Mouse (Mus musculus) thymus, adult 18-20 months (tissue): ENCODE data around the gene Phf23.
A peak's percentile ranks its signal among the peaks of the same experiment; 100 is the strongest.
"Not testable (repeated sequence)": the region's sequence is repeated elsewhere in the genome, so short reads cannot be mapped to it uniquely, and the experiment has no call there.

Source experiments
- DNase-seq, 2 experiments: peaks; one replicate each; pipeline ENCODE4 v3.0.0; 2022; ENCODE audit warnings: mixed read lengths in 2 of 2

The Phf23 gene

DNA sequence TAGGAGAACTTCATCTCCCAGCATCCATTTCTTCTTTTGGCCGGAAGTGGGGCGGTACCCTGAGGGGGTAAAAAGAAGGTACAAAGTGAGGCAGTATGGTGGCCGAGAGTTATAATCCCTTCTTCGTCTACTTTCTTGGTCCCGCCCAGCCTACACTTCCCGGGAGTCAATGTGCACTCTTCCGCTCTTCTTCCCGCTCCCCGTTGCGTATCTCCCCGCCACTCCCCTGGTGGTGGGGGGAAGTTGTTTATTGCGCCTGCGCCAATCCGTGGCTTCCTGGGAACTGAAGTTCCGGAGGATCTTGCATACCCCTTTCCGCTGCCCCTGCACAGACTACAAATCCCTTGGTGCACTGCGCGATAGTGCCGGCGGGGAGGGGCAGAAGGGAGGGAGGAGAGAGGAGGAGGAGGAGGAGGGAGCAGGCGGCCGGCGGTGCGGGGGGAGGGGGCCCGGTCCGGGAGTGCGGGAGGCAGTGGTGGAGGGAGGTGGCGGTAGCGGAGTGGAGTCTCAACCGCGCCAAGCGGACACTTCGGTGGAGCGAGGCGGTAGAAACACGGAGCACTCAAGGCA is at the start of gene Phf23:
Gene Phf23 (plus strand): TSS at position 387 of the 570 bp plus-strand sequence.
- DNase-seq: peak; percentile 98 to 99

DNA sequence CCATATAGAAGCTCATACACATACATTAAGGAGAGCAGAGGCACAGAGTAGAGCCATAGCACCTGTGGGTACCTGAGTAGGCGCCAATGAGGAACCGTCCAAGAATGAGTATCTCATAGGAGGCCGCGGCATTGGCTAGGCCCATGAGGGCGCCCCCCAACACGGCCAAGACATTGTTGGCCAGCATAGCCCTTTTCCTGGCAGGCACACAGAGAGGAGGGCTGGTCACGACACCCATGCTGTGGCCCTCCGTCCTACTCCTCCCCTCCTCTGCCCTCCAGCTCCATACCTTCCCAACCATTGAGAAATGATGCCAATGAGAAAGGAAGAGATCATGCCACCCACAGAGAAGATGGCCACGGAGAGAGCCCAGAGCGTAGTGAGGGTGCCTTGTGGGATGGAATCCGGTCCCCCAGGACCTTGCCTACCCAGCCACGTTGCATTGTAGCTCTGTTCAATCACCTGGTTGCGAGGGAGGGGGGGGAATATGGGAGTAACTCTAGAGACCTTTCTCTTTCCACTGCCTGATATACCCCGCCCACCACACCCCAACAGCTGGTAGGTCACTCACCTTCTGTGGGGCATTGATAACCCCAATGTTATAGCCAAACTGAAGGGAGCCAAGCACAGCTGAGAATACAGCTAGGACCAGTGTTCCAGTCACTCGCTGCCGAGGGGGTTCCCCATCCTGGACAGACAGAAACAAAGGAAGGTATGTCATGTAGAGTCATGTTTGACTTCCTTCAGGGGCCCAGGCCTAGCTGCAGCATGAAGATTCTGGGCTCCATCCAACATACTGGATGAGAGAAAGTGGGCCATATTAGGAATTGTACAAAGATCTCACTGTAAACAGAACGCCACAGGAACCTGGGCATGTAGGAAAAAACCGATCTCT is 49.3 kb upstream of the Phf23 start:
- DNase-seq: no peak

GRCm38 (mm10) chr11:69947337-69948065 is 48.1 kb upstream of the Phf23 start:
- no peak for DNase-seq

- peak; percentile 87 to 88 for DNase-seq
These were observed 47.4 kb upstream of the Phf23 start, which contains the start of gene Slc2a4 for GRCm38 (mm10) chr11:69948066-69948762. Slc2a4 (minus strand) TSS chr11:69948188.

GRCm38 (mm10) chr11:69948763-69949150 is 46.8 kb upstream of the Phf23 start:
- DNase-seq: peak; percentile 61 to 69

DNA sequence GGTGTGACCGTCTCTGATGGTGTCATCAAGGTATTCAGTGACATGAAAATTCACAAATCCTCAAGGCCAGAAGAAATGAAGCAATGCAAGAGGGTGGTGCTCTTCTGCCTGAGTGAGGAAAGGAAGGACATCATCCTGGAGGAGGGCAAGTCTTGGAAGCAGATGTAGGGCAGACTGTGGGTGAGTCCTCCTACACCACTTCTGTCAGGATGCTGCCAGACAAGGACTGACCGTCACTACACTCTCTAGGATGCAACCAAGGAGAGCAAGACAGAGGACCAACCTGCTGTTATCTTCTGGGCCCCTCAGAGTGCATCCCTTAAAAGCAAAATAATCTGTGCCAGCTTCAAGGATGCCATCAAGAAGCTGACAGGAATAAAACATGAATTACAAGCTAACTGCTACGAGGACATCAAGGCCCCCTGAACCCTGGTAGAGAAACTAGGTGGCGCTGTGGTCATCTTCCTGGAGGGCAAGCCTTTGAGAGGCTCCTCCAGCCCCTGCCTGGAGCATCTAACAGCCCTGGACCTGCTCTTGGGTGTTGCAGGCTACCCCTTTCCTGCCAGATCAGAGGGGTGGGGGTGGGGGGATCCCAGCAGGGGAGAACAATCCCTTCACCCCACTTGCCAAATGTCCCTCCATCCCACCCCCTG is 44.6 kb upstream of the Phf23 start:
- no peak for DNase-seq

GRCm38 (mm10) chr11:69952274-69952673 is 43.3 kb upstream of the Phf23 start:
- DNase-seq: no peak

DNA sequence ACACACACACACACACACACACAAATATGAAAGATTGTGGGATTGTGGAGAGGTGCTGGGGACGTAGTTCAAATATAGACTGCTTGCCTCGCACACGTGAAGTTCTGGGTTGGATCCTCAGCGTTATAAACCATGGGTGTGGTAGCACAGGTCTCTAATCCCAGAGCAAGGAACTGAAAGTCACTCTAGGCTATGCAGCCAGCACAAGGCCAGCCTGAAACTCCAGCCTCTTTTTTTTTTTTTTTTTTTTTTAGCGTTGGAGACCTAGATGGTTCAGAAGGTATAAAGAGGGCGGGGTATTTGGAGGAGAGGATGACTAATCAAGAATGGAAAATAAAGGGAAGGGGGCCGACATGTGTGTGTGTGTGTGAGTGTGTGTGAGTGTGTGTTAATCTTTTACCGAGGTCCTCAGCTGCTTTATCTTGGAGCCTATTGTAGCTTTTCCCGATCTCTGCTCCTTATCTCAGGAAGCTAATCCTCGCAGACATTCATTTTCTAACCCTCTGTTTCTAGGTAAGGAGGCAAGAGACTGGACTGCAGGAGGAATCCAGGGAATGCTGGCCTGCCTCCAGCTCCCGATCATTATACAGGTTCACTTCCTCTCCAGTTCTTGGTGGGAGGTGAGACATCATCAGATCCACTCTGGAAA is 42.2 kb upstream of the Phf23 start:
- DNase-seq: no peak

GRCm38 (mm10) chr11:69955618-69956017 is 40.0 kb upstream of the Phf23 start:
- DNase-seq: not testable (repeated sequence)

GRCm38 (mm10) chr11:69956218-69956617 is 39.4 kb upstream of the Phf23 start:
- DNase-seq: no peak

DNA sequence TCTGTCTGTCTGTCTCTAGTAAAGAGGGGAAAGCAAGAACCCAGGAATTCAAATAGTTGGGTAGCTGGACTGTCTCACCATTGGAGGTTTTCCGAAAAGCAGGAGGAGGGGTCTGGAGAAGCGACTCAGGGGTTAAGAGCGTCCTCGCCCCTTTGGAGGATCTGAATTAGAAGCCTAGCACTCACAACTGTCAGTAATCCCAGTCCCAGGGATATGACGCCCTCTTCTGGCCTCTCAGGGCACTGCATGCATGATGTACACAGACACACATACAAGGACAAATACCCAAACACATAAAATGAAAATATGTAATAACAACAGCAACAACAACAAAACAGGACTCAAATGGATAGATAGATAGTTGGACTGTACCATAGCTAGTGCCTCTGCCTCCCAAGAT is 35.0 kb upstream of the Phf23 start:
- no peak for DNase-seq

DNA sequence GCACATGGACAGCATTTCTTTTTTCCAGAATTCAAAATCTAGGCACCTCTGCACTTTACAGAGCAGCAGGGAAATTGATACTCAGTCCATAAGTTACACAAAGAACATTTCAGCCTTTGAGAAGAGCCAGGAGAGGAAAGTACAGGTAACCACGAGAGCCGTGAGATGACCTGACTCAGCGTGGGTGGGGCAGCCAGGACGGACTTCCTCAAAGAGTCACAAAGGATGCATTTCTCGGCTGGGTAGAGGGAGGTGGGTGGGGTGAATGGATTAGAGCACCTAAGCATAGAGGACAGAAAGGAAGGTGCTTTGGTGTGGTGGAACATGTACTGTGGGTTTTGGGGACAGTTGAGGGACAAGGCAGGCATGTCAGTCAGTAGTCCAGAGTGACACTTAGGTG is 33.7 kb upstream of the Phf23 start:
- no peak for DNase-seq

GRCm38 (mm10) chr11:69964650-69965270 is 30.8 kb upstream of the Phf23 start, which contains the start of gene Cldn7:
Cldn7 (plus strand) TSS chr11:69964779.
- no peak for DNase-seq

GRCm38 (mm10) chr11:69965271-69966005 is 30.1 kb upstream of the Phf23 start:
- DNase-seq: no peak

- DNase-seq: no peak
These were observed 29.3 kb upstream of the Phf23 start for GRCm38 (mm10) chr11:69966006-69966859.

- no peak for DNase-seq
These were observed 28.6 kb upstream of the Phf23 start for GRCm38 (mm10) chr11:69966860-69967517.

- DNase-seq: no peak
These were observed 26.8 kb upstream of the Phf23 start for GRCm38 (mm10) chr11:69968793-69969192.

DNA sequence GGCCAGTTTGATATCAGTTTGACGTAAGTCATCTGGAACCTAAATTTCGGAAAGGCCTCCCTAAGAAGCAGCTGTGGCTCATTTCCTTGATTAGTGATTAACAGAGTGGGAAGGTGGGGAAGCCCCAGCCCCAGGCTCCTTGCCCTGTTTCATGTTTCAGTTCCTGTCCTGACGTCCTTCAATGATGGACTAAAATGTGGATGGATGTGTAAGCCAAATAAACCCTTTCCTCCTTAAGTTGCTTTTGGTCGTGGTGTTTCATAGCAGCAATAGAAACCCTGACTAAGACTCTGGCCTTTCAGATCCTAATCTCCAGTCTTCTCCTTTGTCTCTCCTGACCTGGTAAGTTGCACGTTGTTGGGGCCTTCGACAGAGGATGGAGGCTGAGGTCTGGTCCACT is 25.4 kb upstream of the Phf23 start:
- no peak for DNase-seq

DNA sequence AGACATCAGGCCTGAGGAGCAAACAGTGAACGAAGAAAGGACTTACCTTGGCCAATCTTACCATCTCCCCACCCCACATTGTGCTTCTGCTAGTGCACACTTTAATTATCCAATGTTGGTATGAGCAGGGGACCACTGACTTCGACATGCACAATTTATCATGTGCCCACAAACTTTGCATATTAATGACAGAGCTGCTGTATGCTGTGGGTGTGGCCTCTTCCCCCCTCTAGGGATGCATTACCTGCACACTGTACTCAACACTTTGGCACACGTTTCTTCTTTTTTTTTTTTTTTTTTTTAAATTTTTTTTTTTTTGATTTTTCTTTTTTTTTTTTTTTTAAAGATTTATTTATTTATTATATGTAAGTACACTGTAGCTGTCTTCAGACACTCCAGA is 24.8 kb upstream of the Phf23 start:
- no peak for DNase-seq
